Mouse (Mus musculus): ENCODE results near the gene Scpep1. TPM values are rescaled to one million over a fixed set of nuclear protein-coding genes. Genes with fewer than 3 reads are reported as not detected.
"Not testable (repeated sequence)": the region's sequence is repeated elsewhere in the genome, so short reads cannot be mapped to it uniquely, and the experiment has no call there.

Scpep1 gene
- polyA plus RNA-seq, 1 experiment from 2014 or later, result 63.5 TPM

GRCm38 (mm10) chr11:88998974-88999722, 43.9 kb upstream of the Scpep1 start, which contains the start of gene Trim25:
TSS of gene Trim25 (plus strand) at chr11:88999376.
- Histone ChIP-seq H3K27ac (ENCODE audit: low read depth, low read length) (no peak within 1 kb of the TSS), H3K4me2 (ENCODE audit: low read depth, low read length, severe bottlenecking) (peak within 1 kb of the TSS; percentile 51), H3K9me3 (ENCODE audit: control insufficient read depth, low read length) (no peaks in the 10 kb centered on the region), H3K9ac (ENCODE audit: low read length) (peak within 1 kb of the TSS; percentile 45), H3K27me3 (ENCODE audit: control insufficient read depth, insufficient read depth, low read length) (peaks cover 22% of the 10 kb centered on the region), H3K36me3 (ENCODE audit: control insufficient read depth, insufficient read depth, low read length) (no peaks in the 10 kb centered on the region), H3K4me3 (ENCODE audit: low read depth, low read length) (peak within 1 kb of the TSS; percentile 37), H3K4me1 (replicated peaks; ENCODE audit: control insufficient read depth, insufficient read depth, low read length) (no peaks in the 10 kb centered on the region; the same call in 1 of the 2 replicates)
- 4% methylated on average over 48 of the region's 48 CpGs for WGBS
- peak; percentile 53 for ATAC-seq (replicated peaks; ENCODE audit: low FRiP score)
- peak; percentile 75 for DNase-seq (ENCODE audit: low spot score)

GRCm38 (mm10) chr11:88998406-88998805, 43.1 kb upstream of the Scpep1 start:
- Histone ChIP-seq H3K4me2 (ENCODE audit: low read depth, low read length, severe bottlenecking) (no peak overlapping the region), H3K4me1 (replicated peaks; ENCODE audit: control insufficient read depth, insufficient read depth, low read length) (no peaks in the 10 kb centered on the region; the same call in 1 of the 2 replicates), H3K4me3 (ENCODE audit: low read depth, low read length) (no peak overlapping the region), H3K27me3 (ENCODE audit: control insufficient read depth, insufficient read depth, low read length) (peaks cover 22% of the 10 kb centered on the region), H3K9ac (ENCODE audit: low read length) (no peak overlapping the region), H3K9me3 (ENCODE audit: control insufficient read depth, low read length) (no peaks in the 10 kb centered on the region), H3K27ac (ENCODE audit: low read depth, low read length) (no peak overlapping the region), H3K36me3 (ENCODE audit: control insufficient read depth, insufficient read depth, low read length) (no peaks in the 10 kb centered on the region)
- WGBS, result 16% methylated on average over 3 of the region's 3 CpGs
- no peak for ATAC-seq (replicated peaks; ENCODE audit: low FRiP score)
- DNase-seq (ENCODE audit: low spot score), result no peak

GRCm38 (mm10) chr11:88997343-88997742, 42.1 kb upstream of the Scpep1 start:
- H3K4me2 ChIP-seq (ENCODE audit: low read depth, low read length, severe bottlenecking); H3K36me3 ChIP-seq (ENCODE audit: control insufficient read depth, insufficient read depth, low read length); H3K9me3 ChIP-seq (ENCODE audit: control insufficient read depth, low read length); H3K9ac ChIP-seq (ENCODE audit: low read length); H3K27ac ChIP-seq (ENCODE audit: low read depth, low read length); ATAC-seq (replicated peaks; ENCODE audit: low FRiP score); H3K4me1 ChIP-seq (replicated peaks; ENCODE audit: control insufficient read depth, insufficient read depth, low read length); H3K4me3 ChIP-seq (ENCODE audit: low read depth, low read length); DNase-seq (ENCODE audit: low spot score): not testable (repeated sequence)
- peaks cover 22% of the 10 kb centered on the region for H3K27me3 ChIP-seq (ENCODE audit: control insufficient read depth, insufficient read depth, low read length)
- 88% methylated on average over 5 of the region's 5 CpGs for WGBS

GRCm38 (mm10) chr11:88996427-88996826, 41.2 kb upstream of the Scpep1 start:
- Histone ChIP-seq H3K27ac (ENCODE audit: low read depth, low read length) (no peak overlapping the region), H3K4me1 (replicated peaks; ENCODE audit: control insufficient read depth, insufficient read depth, low read length) (no peaks in the 10 kb centered on the region; the same call in 1 of the 2 replicates), H3K9me3 (ENCODE audit: control insufficient read depth, low read length) (no peaks in the 10 kb centered on the region), H3K27me3 (ENCODE audit: control insufficient read depth, insufficient read depth, low read length) (peaks cover 22% of the 10 kb centered on the region), H3K36me3 (ENCODE audit: control insufficient read depth, insufficient read depth, low read length) (no peaks in the 10 kb centered on the region), H3K9ac (ENCODE audit: low read length) (no peak overlapping the region), H3K4me3 (ENCODE audit: low read depth, low read length) (no peak overlapping the region), H3K4me2 (ENCODE audit: low read depth, low read length, severe bottlenecking) (no peak overlapping the region)
- WGBS, result 79% methylated on average over 7 of the region's 7 CpGs
- ATAC-seq (replicated peaks; ENCODE audit: low FRiP score), result no peak
- DNase-seq (ENCODE audit: low spot score), result no peak

GRCm38 (mm10) chr11:88995616-88996015, 40.4 kb upstream of the Scpep1 start:
- no peak for ATAC-seq (replicated peaks; ENCODE audit: low FRiP score)
- no peaks in the 10 kb centered on the region for H3K9me3 ChIP-seq (ENCODE audit: control insufficient read depth, low read length)
- 98% methylated on average over 2 of the region's 2 CpGs for WGBS

GRCm38 (mm10) chr11:88994492-88994891, 39.2 kb upstream of the Scpep1 start:
- Histone ChIP-seq H3K4me2 (ENCODE audit: low read depth, low read length, severe bottlenecking) (no peak overlapping the region), H3K27ac (ENCODE audit: low read depth, low read length) (no peak overlapping the region), H3K4me1 (replicated peaks; ENCODE audit: control insufficient read depth, insufficient read depth, low read length) (no peaks in the 10 kb centered on the region; the same call in 1 of the 2 replicates), H3K4me3 (ENCODE audit: low read depth, low read length) (no peak overlapping the region), H3K36me3 (ENCODE audit: control insufficient read depth, insufficient read depth, low read length) (no peaks in the 10 kb centered on the region), H3K27me3 (ENCODE audit: control insufficient read depth, insufficient read depth, low read length) (peaks cover 11% of the 10 kb centered on the region), H3K9me3 (ENCODE audit: control insufficient read depth, low read length) (no peaks in the 10 kb centered on the region), H3K9ac (ENCODE audit: low read length) (no peak overlapping the region)
- ATAC-seq (replicated peaks; ENCODE audit: low FRiP score) (no peak), DNase-seq (ENCODE audit: low spot score) (no peak)
- 87% methylated on average over 7 of the region's 7 CpGs for WGBS

More at GRCm38 (mm10) chr11:88995616-88996015, 40.4 kb upstream of the Scpep1 start:
- no peak for DNase-seq (ENCODE audit: low spot score)
- Histone ChIP-seq H3K27ac (ENCODE audit: low read depth, low read length) (no peak overlapping the region), H3K27me3 (ENCODE audit: control insufficient read depth, insufficient read depth, low read length) (peaks cover 22% of the 10 kb centered on the region), H3K36me3 (ENCODE audit: control insufficient read depth, insufficient read depth, low read length) (no peaks in the 10 kb centered on the region), H3K4me1 (replicated peaks; ENCODE audit: control insufficient read depth, insufficient read depth, low read length) (no peaks in the 10 kb centered on the region; the same call in 1 of the 2 replicates), H3K4me3 (ENCODE audit: low read depth, low read length) (no peak overlapping the region), H3K9ac (ENCODE audit: low read length) (no peak overlapping the region), H3K4me2 (ENCODE audit: low read depth, low read length, severe bottlenecking) (no peak overlapping the region)

- Histone ChIP-seq H3K4me1 (replicated peaks; ENCODE audit: control insufficient read depth, insufficient read depth, low read length) (no peaks in the 10 kb centered on the region; the same call in 1 of the 2 replicates), H3K27me3 (ENCODE audit: control insufficient read depth, insufficient read depth, low read length) (peaks cover 2% of the 10 kb centered on the region; the same call in 1 of the 2 replicates), H3K4me3 (ENCODE audit: low read depth, low read length) (no peak overlapping the region), H3K9me3 (ENCODE audit: control insufficient read depth, low read length) (no peaks in the 10 kb centered on the region), H3K36me3 (ENCODE audit: control insufficient read depth, insufficient read depth, low read length) (no peaks in the 10 kb centered on the region), H3K27ac (ENCODE audit: low read depth, low read length) (no peak overlapping the region), H3K9ac (ENCODE audit: low read length) (no peak overlapping the region), H3K4me2 (ENCODE audit: low read depth, low read length, severe bottlenecking) (no peak overlapping the region)
- ATAC-seq (replicated peaks; ENCODE audit: low FRiP score) (no peak), DNase-seq (ENCODE audit: low spot score) (no peak)
- 15% methylated on average over 5 of the region's 5 CpGs for WGBS
Observed at GRCm38 (mm10) chr11:88993625-88994024, 38.4 kb upstream of the Scpep1 start.

GRCm38 (mm10) chr11:88993186-88993585, 37.9 kb upstream of the Scpep1 start:
- Histone ChIP-seq H3K4me2 (ENCODE audit: low read depth, low read length, severe bottlenecking) (no peak overlapping the region), H3K9me3 (ENCODE audit: control insufficient read depth, low read length) (no peaks in the 10 kb centered on the region), H3K36me3 (ENCODE audit: control insufficient read depth, insufficient read depth, low read length) (no peaks in the 10 kb centered on the region; the same call in 1 of the 2 replicates), H3K9ac (ENCODE audit: low read length) (no peak overlapping the region), H3K27me3 (ENCODE audit: control insufficient read depth, insufficient read depth, low read length) (no peaks in the 10 kb centered on the region), H3K27ac (ENCODE audit: low read depth, low read length) (no peak overlapping the region), H3K4me1 (replicated peaks; ENCODE audit: control insufficient read depth, insufficient read depth, low read length) (no peaks in the 10 kb centered on the region), H3K4me3 (ENCODE audit: low read depth, low read length) (no peak overlapping the region)
- ATAC-seq (replicated peaks; ENCODE audit: low FRiP score), result no peak
- 51% methylated on average over 7 of the region's 7 CpGs for WGBS
- DNase-seq (ENCODE audit: low spot score), result no peak

GRCm38 (mm10) chr11:88989530-88989929, 34.3 kb upstream of the Scpep1 start:
- no peak overlapping the region for H3K4me2 ChIP-seq (ENCODE audit: low read depth, low read length, severe bottlenecking)
- 79% methylated on average over 5 of the region's 5 CpGs for WGBS
- ATAC-seq (replicated peaks; ENCODE audit: low FRiP score) (no peak), DNase-seq (ENCODE audit: low spot score) (no peak)
- no peaks in the 10 kb centered on the region for H3K27me3 ChIP-seq (ENCODE audit: control insufficient read depth, insufficient read depth, low read length)
- H3K4me3 ChIP-seq (ENCODE audit: low read depth, low read length), result no peak overlapping the region
- peaks cover 3% of the 10 kb centered on the region; the same call in 1 of the 2 replicates for H3K36me3 ChIP-seq (ENCODE audit: control insufficient read depth, insufficient read depth, low read length)
- no peaks in the 10 kb centered on the region for H3K9me3 ChIP-seq (ENCODE audit: control insufficient read depth, low read length)
- H3K4me1 ChIP-seq (replicated peaks; ENCODE audit: control insufficient read depth, insufficient read depth, low read length), result no peaks in the 10 kb centered on the region
- H3K9ac ChIP-seq (ENCODE audit: low read length), result no peak overlapping the region
- no peak overlapping the region for H3K27ac ChIP-seq (ENCODE audit: low read depth, low read length)

All from forebrain, embryonic 11.5 days (tissue).